Mouse (Mus musculus) megakaryocyte-erythroid progenitor cell, adult 5 weeks (primary cell): ENCODE measurements around the gene Calhm1. TPM values are rescaled to one million over a fixed set of nuclear protein-coding genes. Genes with fewer than 3 reads are reported as not detected.

Experiments
- polyA plus RNA-seq: library from polyadenylated mRNA; stranded (reverse); fragments of >175 nt; gene quantifications from 2 replicates; pipeline ENCODE4 v1.2.3, GENCODE M21; 2012

Gene Calhm1
- not detected in 2 replicates for polyA plus RNA-seq

DNA sequence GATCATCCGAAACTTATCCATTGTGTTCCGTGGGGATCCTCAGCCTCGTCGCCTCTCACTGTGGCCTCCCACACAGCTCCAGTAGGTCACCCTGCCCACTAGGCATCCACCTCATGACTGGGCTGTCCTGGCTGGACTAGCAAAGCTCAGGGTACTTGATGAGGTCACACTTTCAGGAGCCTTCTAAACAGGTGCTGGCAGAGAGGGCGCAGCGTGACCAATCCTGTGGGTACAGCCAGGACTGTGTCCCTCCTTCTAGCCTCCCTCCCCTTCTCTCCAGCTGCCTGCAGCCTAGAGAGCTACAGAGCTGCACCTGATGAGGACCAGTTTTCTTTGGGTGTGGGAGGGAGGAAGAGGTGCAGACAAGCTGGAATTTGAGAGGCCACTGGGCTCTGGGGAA is at the start of gene Calhm1:
Gene Calhm1 (minus strand): TSS at position 101 of the 400 bp plus-strand sequence.

DNA sequence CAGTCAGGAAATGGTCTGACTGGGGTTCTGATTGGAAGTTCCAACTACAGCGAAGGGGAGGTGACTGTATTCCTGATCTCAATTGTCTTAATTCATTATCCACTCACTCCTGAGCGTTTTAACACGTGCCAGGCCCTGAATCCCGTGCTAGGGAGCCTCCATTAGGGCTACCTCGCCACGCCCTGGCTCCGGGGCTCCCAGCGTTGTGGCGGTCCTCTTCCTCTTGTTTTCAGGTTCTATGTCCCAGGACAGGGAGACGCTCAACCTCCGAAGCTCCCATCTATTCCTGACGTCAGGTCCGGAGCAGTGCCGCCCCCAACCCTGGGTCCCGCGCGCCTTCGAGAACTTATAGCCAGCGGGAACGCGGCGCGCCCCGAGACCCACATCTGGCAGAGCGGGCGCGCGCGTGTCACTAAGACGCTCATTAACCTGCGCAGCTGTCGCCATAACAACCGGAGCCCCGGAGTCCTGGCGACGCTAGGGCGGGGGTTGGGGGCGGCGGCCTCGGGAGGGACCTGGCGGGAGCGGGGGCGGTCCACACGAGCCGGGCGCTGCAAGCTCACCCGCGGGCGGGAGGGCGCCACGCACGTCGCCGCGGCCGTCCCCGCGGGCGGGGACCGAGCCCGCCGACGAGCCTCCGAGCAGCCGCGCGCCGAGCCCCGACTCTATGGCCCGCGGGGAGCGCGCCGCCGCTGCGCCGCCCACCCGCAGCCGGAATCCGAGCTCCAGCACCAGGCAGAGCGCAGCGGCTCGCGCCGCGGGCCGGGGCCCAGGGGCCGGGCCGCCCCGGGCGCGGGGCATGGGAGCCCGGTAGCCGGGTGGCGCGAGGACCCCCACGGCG is 34.6 kb upstream of the Calhm1 start, which contains the start of gene Neurl1a:
Gene Neurl1a (plus strand): TSS at position 390 of the 841 bp plus-strand sequence.

DNA sequence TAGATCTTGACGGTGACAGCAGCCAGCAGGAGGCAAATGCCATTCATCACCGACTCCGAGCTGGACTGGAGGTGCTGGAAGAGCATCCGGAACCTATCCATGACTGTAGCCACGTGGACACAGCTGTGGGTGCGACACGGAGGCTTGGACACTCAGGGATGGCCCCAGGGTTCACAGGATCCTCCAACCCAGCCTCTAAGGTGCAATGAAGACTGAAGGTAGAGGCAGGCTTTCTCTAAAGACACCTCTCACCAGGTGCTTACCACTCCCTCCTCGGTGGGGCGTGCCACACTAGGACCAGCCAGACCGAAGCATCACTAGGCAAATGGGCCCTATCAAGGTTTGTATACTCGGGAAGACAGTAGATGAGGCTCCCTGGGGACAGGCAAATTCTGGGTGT is 13.6 kb upstream of the Calhm1 start, which contains the start of gene Calhm3:
Gene Calhm3 (minus strand): TSS at position 101 of the 400 bp plus-strand sequence.

DNA sequence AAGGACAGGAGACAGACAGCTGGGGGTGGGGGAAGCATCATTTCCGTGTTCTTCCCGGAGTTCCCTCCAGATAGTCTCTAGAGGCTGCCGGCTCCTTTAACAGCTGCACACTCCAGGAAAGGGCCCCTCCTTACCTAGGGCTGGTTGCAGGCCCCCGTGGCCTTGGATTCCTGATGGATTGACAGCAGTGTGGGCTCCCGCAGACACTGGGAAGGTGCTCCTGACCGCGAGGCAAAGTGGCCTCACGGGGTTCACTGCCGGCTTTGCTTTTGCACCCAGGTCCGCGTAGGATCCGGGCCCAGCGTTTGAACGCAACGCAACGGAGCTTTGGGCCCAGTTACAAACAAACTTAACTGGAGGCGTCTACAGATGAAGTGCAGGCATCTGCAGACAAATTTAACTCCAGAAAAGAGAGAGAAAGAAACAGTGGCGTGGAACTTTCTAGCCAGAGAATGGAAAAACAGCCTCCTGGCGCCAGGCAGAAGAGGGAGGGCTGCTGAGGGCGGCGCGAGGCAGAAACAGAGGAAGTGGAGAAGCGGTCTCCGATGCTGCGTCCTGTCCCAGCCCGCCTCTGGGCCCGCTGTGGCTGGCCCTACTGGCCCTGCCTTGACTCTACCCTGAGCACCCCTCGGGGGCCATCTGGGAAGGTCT is 6.2 kb downstream of the Calhm1 start, which contains the start of gene Calhm2:
Gene Calhm2 (minus strand): TSS at position 524 of the 651 bp plus-strand sequence.

Other genes starting within 250 kb of the Calhm1 start
- 0.04 TPM in 1 of 2 replicates, not detected in the other for gene Ina, start 129.6 kb downstream of the Calhm1 start, polyA plus RNA-seq
- 10.0 and 10.1 TPM in 2 replicates for gene Nt5c2, start 129.1 kb downstream of the Calhm1 start, polyA plus RNA-seq
- gene Pcgf6, start 93.3 kb downstream of the Calhm1 start, polyA plus RNA-seq = 11.4 and 14.8 TPM in 2 replicates
- gene Taf5, start 76.5 kb downstream of the Calhm1 start, polyA plus RNA-seq = 6.3 and 6.7 TPM in 2 replicates
- 15.4 and 20.6 TPM in 2 replicates for gene Usmg5, start 53.6 kb downstream of the Calhm1 start, polyA plus RNA-seq
- gene Pdcd11, start 53.5 kb downstream of the Calhm1 start, polyA plus RNA-seq = 16.7 and 27.0 TPM in 2 replicates
- gene Calhm2, start 6.0 kb downstream of the Calhm1 start, polyA plus RNA-seq = 5.0 and 9.6 TPM in 2 replicates
- not detected in 2 replicates for gene Calhm3, start 13.5 kb upstream of the Calhm1 start, polyA plus RNA-seq
- gene Neurl1a, start 34.6 kb upstream of the Calhm1 start, polyA plus RNA-seq = 0.41 and 0.66 TPM in 2 replicates